Mouse (Mus musculus) lung, adult 2 months (tissue): ENCODE measurements around the gene 1600002K03Rik.

Experiments used
- CTCF ChIP-seq: fragments of 200-500 bp; IDR thresholded peaks from 2 replicates; pipeline ENCODE4 v1.5.1; 2011; ENCODE audit warnings: mild to moderate bottlenecking, low read length, control low read depth; ENCODE audit not compliant: insufficient read depth
- POLR2A ChIP-seq: fragments of 200-500 bp; IDR thresholded peaks from 2 replicates; pipeline ENCODE4 v1.6.1; 2011; ENCODE audit warnings: low read depth, mild to moderate bottlenecking, control low read depth, low read length, borderline replicate concordance; ENCODE audit errors: extremely low read depth

DNA sequence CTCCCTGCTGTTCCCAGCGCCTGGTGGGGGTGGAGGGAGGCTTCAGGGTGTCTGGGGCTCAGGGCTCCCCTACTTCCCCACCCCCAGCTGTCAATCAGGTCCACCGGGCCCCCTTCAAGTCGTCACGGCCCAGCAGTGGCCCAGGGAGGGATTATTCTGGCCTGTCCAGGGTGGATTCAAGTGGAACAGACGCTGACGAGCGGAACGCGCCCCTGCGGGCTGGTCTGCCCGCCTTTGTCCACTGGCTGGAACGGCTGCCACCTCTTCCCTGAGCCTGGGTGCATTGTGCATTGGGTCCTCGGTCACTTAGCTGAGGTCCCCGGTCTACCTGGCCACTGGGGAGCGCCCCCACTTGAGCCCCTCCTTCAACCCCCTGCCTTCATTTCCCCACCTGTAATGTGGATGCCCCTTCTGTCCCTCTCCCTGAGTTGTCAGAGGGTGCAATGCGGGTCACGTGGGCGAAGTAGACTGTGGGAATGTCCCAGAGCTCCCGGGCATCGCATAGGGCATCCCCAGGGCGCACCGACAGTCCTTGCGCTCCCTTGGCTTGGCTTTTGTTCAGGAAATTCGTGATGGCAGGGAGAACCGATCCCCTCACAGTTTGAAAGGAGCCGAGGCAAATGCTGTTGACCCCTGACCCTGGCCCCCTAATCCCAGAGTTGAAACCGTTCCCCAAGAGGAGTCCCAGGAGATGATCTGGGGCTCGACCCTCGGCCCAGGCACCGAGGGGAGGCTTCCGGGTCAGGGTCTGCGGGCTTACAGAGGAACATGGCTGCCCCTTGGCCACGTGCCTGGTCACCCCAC lies 24.2 kb downstream of the 1600002K03Rik start:
- TF ChIP-seq CTCF, result no peak
- TF ChIP-seq POLR2A, result no peak
